Mouse (Mus musculus) lung, postnatal 0 days (tissue): ENCODE measurements around the gene Enthd1. TPM values are rescaled to one million over a fixed set of nuclear protein-coding genes. Genes with fewer than 3 reads are reported as not detected.
A peak's percentile ranks its signal among the peaks of the same experiment; 100 is the strongest.

ENCODE experiments used
- ATAC-seq: fragments of 200-750 bp; cut with Nextera tagmentation; 2 replicates; pipeline ENCODE4 v1.8.0; 2017; ENCODE audit warnings: moderate library complexity
- DNase-seq: peaks from one replicate; pipeline ENCODE4 v3.0.0-alpha.2; 2016; ENCODE audit warnings: low spot score
- H3K27ac ChIP-seq: fragments of 300-500 bp; sonication (generic); 2 replicates; pipeline ENCODE4 v1.5.1; 2014; ENCODE audit warnings: antibody characterized with exemption, mild to moderate bottlenecking, low read length, mixed read lengths
- H3K27me3 ChIP-seq: fragments of 300-500 bp; sonication (generic); replicated peaks from 2 replicates; pipeline ENCODE4 v1.6.1; 2014; ENCODE audit warnings: low read length, mixed read lengths; ENCODE audit not compliant: insufficient read depth
- H3K36me3 ChIP-seq: fragments of 300-500 bp; sonication (generic); 2 replicates; pipeline ENCODE4 v1.6.1; 2014; ENCODE audit warnings: low read length, mixed read lengths; ENCODE audit not compliant: insufficient read depth
- H3K4me1 ChIP-seq: fragments of 300-500 bp; sonication (generic); 2 replicates; pipeline ENCODE4 v1.6.1; 2014; ENCODE audit warnings: antibody characterized with exemption, low read depth, low read length, mixed read lengths; ENCODE audit not compliant: insufficient read depth
- H3K4me2 ChIP-seq: fragments of 300-500 bp; sonication (generic); replicated peaks from 2 replicates; pipeline ENCODE4 v1.6.1; 2014; ENCODE audit warnings: low read depth, mild to moderate bottlenecking, low read length, moderate library complexity, mixed read lengths
- H3K4me3 ChIP-seq: fragments of 300-500 bp; sonication (generic); 2 replicates; pipeline ENCODE4 v1.5.1; 2014; ENCODE audit warnings: low read depth, low read length
- H3K9ac ChIP-seq: fragments of 300-500 bp; sonication (generic); replicated peaks from 2 replicates; pipeline ENCODE4 v1.6.1; 2014; ENCODE audit warnings: low read depth, mild to moderate bottlenecking
- H3K9me3 ChIP-seq: fragments of 300-500 bp; sonication (generic); 2 replicates; pipeline ENCODE4 v1.6.1; 2016; ENCODE audit warnings: low read length, mixed read lengths
- CTCF ChIP-seq: IDR thresholded peaks from 2 replicates; pipeline ENCODE4 v1.5.1; 2016; ENCODE audit warnings: antibody characterized with exemption, mild to moderate bottlenecking
- EP300 ChIP-seq: IDR thresholded peaks from 2 replicates; pipeline ENCODE4 v1.6.1; 2016; ENCODE audit warnings: antibody characterized with exemption, mild to moderate bottlenecking, control low read depth
- whole genome bisulfite sequencing: fragments of 180-500 bp; shearing (Covaris S2); extraction: QIAGEN DNeasy Blood & Tissue Kit; methylation state at CpG from one replicate; pipeline ENCODE4 v1.1.7; 2014; 5-methylcytosine and 5-hydroxymethylcytosine counted together
- polyA plus RNA-seq: library from polyadenylated mRNA; unstranded; fragments of >200 nt; fragmentation: Nextera tagmentation; extraction: Ambion mirVana; gene quantifications from 2 replicates; pipeline ENCODE4 v1.2.1, GENCODE M21; 2015

The Enthd1 gene
- polyA plus RNA-seq, 1 experiment from 2014 or later = not detected

DNA sequence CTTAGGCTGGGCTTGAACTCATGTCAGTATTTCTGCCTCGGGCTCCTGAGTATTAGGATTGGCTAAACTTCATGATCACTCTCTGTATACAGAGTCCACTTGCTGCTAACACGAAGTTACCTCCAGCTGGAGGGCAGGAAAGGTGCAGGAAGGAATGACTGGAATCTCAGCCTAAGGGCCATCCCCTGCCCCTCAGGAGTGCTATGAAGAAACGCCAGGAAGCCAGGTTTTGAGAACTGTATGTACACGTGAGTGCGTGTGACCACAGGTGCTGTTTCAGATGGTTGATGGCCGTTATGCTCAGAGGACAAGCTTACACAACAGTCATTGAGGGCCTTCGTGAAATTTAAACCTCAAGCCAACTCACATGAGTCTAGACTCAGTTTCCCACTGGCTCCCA is 4.2 kb upstream of the Enthd1 start:
- DNase-seq (peak; percentile 21), ATAC-seq (peak; percentile 56)
- Histone ChIP-seq H3K27ac (no peak overlapping the region), H3K4me1 (no peaks in the 10 kb centered on the region), H3K4me2 (no peak overlapping the region), H3K36me3 (no peaks in the 10 kb centered on the region), H3K4me3 (no peak overlapping the region), H3K9me3 (no peaks in the 10 kb centered on the region), H3K27me3 (no peaks in the 10 kb centered on the region), H3K9ac (no peak overlapping the region)
- 47% methylated on average over 7 of the region's 7 CpGs for WGBS
- no peak for TF ChIP-seq CTCF
- TF ChIP-seq EP300 = no peak

DNA sequence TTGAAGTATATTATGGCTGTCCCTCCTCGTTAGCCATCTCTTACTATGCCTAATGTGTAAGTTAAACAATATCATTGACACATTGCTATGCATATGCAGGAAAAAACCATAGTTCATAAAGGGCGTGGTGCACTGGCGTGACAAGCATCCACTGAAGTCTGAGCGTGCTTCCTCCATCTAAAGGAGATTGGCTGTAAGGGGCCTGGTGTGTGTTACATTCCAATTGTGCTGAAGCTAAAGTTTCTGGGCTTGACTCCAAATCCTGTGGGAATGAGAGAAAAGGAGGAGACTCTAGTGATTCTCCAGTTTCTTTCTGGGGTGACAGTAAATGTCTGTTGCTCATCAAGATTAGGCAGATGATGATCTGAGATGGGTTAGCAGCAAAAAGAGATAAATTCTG is 2.8 kb upstream of the Enthd1 start:
- Histone ChIP-seq H3K9me3 (no peaks in the 10 kb centered on the region), H3K27ac (no peak overlapping the region), H3K4me3 (no peak overlapping the region), H3K9ac (no peak overlapping the region), H3K36me3 (no peaks in the 10 kb centered on the region), H3K27me3 (no peaks in the 10 kb centered on the region), H3K4me2 (no peak overlapping the region), H3K4me1 (no peaks in the 10 kb centered on the region)
- no peak for ATAC-seq
- TF ChIP-seq EP300 (no peak), CTCF (no peak)
- no peak for DNase-seq
- WGBS = 33% methylated on average over 4 of the region's 4 CpGs

DNA sequence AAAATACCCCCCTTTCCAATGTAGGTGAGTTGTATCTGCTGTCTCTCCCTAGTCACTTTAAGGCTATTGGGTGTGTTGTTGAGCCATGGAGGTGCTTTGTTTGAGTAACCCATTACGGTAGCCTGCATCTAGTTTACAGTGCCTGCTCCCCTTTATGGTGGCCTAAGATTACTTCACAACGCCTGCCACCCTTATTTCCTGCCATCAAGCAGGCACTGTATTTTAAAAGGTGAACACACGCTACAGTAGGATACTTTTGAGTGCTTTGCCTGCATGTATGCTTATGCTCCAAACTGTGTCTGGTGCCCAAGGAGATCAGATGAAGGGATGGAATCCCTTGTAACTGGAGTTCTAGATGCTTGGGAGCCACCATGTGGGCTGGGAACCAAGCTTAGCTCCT is 2.2 kb upstream of the Enthd1 start:
- TF ChIP-seq CTCF (no peak), EP300 (no peak)
- Histone ChIP-seq H3K4me2 (no peak overlapping the region), H3K4me1 (no peaks in the 10 kb centered on the region), H3K9me3 (no peaks in the 10 kb centered on the region), H3K4me3 (no peak overlapping the region), H3K36me3 (no peaks in the 10 kb centered on the region), H3K9ac (no peak overlapping the region), H3K27ac (no peak overlapping the region), H3K27me3 (no peaks in the 10 kb centered on the region)
- WGBS = 74% methylated on average over 3 of the region's 3 CpGs
- ATAC-seq (no peak), DNase-seq (no peak)

DNA sequence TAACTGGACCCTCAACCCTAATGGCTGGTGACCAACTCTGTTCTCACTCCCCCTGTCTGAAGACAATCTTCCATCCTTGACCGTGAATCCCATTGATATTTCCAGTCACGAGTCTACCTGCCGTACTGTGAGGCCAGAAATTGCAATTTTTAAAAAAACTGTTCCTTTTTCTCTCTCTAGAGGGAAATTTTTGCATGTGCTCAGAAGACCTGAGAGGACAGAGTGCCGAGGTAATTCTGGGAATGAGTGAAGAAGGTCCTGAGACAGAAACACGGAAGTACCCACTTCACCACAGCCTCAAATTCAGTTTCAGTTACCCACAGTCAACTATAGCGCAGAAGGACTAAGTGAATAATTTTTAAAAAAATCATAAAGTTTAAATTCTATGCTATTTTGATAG is 1.7 kb upstream of the Enthd1 start:
- TF ChIP-seq EP300 (no peak), CTCF (no peak)
- 86% methylated on average over 6 of the region's 6 CpGs for WGBS
- Histone ChIP-seq H3K9ac (no peak overlapping the region), H3K36me3 (no peaks in the 10 kb centered on the region), H3K27me3 (no peaks in the 10 kb centered on the region), H3K4me1 (no peaks in the 10 kb centered on the region), H3K9me3 (no peaks in the 10 kb centered on the region), H3K27ac (no peak overlapping the region), H3K4me2 (no peak overlapping the region), H3K4me3 (no peak overlapping the region)
- DNase-seq = no peak
- ATAC-seq = no peak

DNA sequence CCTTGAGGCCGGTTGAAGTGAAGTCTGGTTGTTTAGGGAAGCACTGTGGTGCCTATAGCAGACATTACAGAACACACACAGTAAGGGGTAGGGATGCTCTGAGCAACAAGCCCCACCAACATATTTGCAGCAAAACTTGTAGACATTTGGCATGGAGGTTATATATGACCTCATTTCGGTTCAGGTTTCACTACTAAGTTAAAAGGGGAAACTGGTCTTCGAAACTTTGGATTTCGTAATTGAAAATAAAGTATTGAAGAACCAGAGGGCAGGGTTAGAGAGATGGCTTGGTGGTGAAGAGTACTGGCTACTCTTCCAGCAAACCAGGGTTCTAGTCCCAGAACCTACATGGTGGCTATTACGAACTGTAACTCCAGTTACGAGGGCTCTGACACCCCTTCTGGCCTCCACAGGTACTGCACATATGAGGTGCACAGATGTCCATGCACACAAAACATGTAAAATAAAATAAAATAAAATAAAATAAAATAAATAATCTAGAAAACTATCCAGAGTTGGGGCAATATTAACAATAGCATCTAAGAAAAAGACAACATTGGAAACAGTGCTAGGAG is 1.2 kb downstream of the Enthd1 start:
- peak; percentile 26 for DNase-seq
- TF ChIP-seq EP300 (no peak), CTCF (peak; percentile 50)
- no peaks in the 10 kb centered on the region for H3K27me3 ChIP-seq
- H3K9me3 ChIP-seq = no peaks in the 10 kb centered on the region
- H3K4me3 ChIP-seq = no peak overlapping the region
- no peak overlapping the region for H3K4me2 ChIP-seq
- no peaks in the 10 kb centered on the region for H3K36me3 ChIP-seq
- H3K27ac ChIP-seq = no peak overlapping the region
- ATAC-seq = no peak
- H3K9ac ChIP-seq = no peak overlapping the region
- 81% methylated on average over 6 of the region's 6 CpGs for WGBS
- H3K4me1 ChIP-seq = no peaks in the 10 kb centered on the region

DNA sequence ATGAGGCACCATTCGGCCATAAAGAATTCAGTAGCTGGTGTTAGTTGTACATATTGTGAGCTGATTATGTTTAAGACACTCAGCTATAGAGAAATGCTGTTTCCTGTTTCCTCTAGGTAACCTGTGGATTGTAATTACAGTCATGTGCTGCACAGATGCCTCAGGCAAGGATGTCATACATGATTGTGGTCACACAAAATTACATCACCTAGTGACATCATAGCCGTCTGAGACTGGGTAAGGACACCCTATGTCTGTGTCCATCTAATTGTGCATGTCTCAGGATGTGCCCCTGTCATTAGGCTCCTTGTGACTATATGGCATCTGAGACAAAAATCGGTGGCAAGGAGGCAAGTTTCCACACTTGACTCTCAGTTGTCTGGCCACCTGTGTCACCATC is 2.5 kb downstream of the Enthd1 start:
- Histone ChIP-seq H3K4me1 (no peaks in the 10 kb centered on the region), H3K27me3 (no peaks in the 10 kb centered on the region), H3K9ac (no peak overlapping the region), H3K4me3 (no peak overlapping the region), H3K4me2 (no peak overlapping the region), H3K27ac (no peak overlapping the region), H3K9me3 (no peaks in the 10 kb centered on the region), H3K36me3 (no peaks in the 10 kb centered on the region)
- no peak for ATAC-seq
- no peak for DNase-seq
- TF ChIP-seq CTCF (no peak), EP300 (no peak)
- 63% methylated on average over 3 of the region's 3 CpGs for WGBS
